Mouse (Mus musculus) layer of hippocampus, adult 2 months (tissue): ENCODE results near the gene Pim1. TPM values are rescaled to one million over a fixed set of nuclear protein-coding genes. Genes with fewer than 3 reads are reported as not detected.

Source experiments
- DNase-seq, 2 experiments: peaks; one replicate each; pipeline ENCODE4 v3.0.0; 2022; ENCODE audit warnings: low spot score in 2 of 2
- H3K27ac ChIP-seq: fragments of 200-600 bp; 2 replicates; pipeline ENCODE4 v1.8.1; 2022
- H3K4me3 ChIP-seq: fragments of 200-600 bp; 2 replicates; pipeline ENCODE4 v1.8.1; 2022; ENCODE audit warnings: mild to moderate bottlenecking
- CTCF ChIP-seq: fragments of 200-600 bp; conservative IDR thresholded peaks from 2 replicates; pipeline ENCODE4 v1.8.1; 2022; ENCODE audit warnings: antibody characterized with exemption, mild to moderate bottlenecking, moderate library complexity
- total RNA-seq, 2 experiments: library from RNA; stranded (reverse); gene quantifications; 2 replicates each; pipeline ENCODE4 v1.2.3; 2021

The Pim1 gene
- total RNA-seq, 2 experiments from 2014 or later = 4.2 to 5.6 TPM

DNA sequence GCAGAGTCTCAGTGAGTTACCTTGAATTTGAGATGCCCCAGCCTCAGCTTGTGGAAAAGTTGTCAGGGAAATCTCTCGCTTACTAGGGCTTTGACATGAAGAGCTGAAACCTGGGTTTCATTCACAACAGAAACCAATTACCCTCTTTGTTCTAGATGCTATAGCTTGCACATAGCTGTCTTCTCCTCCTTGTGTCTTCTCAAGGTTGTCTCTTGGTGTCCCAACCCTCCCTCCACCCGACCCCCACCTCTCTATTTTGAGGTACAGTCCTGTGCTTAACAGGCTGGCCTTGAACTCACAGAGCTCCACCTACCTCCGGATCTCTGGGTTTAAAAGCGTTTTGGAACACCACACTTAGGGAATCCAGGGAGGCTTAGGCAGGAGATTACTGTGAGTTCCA is 14.1 kb upstream of the Pim1 start:
- no peak for TF ChIP-seq CTCF

GRCm38 (mm10) chr17:29477357-29477756 is 13.2 kb upstream of the Pim1 start:
- Histone ChIP-seq H3K27ac (no peak overlapping the region), H3K4me3 (no peak overlapping the region)
- no peak for DNase-seq
- TF ChIP-seq CTCF = no peak

More for the DNA sequence above, 14.1 kb upstream of the Pim1 start:
- DNase-seq = no peak
- Histone ChIP-seq H3K27ac (no peak overlapping the region), H3K4me3 (no peak overlapping the region)

- TF ChIP-seq CTCF = no peak
- no peak overlapping the region for H3K27ac ChIP-seq
- no peak for DNase-seq
- H3K4me3 ChIP-seq = no peak overlapping the region
Observed at GRCm38 (mm10) chr17:29478271-29478670, 12.3 kb upstream of the Pim1 start.

GRCm38 (mm10) chr17:29480256-29480655 is 10.3 kb upstream of the Pim1 start:
- H3K4me3 ChIP-seq = no peak overlapping the region
- DNase-seq = no peak
- no peak overlapping the region for H3K27ac ChIP-seq
- no peak for TF ChIP-seq CTCF

- TF ChIP-seq CTCF = no peak
- H3K4me3 ChIP-seq = no peak overlapping the region
- no peak for DNase-seq
- no peak overlapping the region for H3K27ac ChIP-seq
Observed at GRCm38 (mm10) chr17:29482632-29483031, 7.9 kb upstream of the Pim1 start.

- no peak for DNase-seq
- Histone ChIP-seq H3K4me3 (no peak overlapping the region), H3K27ac (no peak overlapping the region)
- no peak for TF ChIP-seq CTCF
Observed at GRCm38 (mm10) chr17:29483282-29483681, 7.3 kb upstream of the Pim1 start.

- DNase-seq = no peak
- Histone ChIP-seq H3K27ac (no peak overlapping the region), H3K4me3 (no peak overlapping the region)
- TF ChIP-seq CTCF = no peak
Observed at GRCm38 (mm10) chr17:29484431-29484830, 6.1 kb upstream of the Pim1 start.

- DNase-seq = no peak
- TF ChIP-seq CTCF = no peak
- Histone ChIP-seq H3K27ac (no peak overlapping the region), H3K4me3 (no peak overlapping the region)
Observed at GRCm38 (mm10) chr17:29485336-29486233, 5.0 kb upstream of the Pim1 start.

DNA sequence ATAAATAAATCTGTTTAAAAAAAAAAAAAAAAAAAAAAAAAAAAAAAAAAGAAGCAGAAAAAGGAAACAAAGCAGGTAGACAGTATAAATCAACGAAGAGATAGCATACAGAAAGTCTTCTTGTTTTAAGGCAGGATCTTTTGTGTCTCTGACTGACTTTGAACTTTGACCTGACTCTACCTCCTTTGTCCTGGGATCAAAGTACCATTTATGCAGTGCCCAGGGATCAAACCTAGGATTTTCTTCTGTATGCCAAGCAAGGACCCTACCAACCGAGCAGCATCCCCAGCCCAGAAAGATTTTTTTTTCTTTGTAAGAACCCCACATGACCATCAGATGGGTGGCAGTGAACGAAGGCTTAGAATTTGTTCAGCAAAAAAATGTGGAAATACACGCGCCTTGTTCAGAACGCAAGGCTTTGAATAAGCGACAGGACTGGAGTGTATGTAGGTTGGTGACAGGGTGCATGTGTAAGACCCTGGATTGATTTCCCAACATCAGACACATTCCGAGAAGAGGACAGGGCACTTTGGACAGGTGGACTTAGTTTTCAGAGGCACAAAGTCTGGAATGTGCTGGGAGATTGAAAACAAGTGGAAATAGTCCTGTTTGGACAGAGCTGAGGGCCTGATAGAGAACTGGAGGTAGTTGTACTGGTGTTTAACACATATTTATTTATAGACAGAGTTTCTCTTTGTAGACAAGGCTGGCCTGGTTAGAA is 2.1 kb upstream of the Pim1 start:
- Histone ChIP-seq H3K27ac (no peak overlapping the region), H3K4me3 (no peak overlapping the region)
- TF ChIP-seq CTCF = no peak
- no peak for DNase-seq

GRCm38 (mm10) chr17:29488978-29489970 is 1.3 kb upstream of the Pim1 start:
- no peak for DNase-seq
- Histone ChIP-seq H3K27ac (peak overlapping the region; percentile 84), H3K4me3 (peak overlapping the region; percentile 69)
- TF ChIP-seq CTCF = no peak

DNA sequence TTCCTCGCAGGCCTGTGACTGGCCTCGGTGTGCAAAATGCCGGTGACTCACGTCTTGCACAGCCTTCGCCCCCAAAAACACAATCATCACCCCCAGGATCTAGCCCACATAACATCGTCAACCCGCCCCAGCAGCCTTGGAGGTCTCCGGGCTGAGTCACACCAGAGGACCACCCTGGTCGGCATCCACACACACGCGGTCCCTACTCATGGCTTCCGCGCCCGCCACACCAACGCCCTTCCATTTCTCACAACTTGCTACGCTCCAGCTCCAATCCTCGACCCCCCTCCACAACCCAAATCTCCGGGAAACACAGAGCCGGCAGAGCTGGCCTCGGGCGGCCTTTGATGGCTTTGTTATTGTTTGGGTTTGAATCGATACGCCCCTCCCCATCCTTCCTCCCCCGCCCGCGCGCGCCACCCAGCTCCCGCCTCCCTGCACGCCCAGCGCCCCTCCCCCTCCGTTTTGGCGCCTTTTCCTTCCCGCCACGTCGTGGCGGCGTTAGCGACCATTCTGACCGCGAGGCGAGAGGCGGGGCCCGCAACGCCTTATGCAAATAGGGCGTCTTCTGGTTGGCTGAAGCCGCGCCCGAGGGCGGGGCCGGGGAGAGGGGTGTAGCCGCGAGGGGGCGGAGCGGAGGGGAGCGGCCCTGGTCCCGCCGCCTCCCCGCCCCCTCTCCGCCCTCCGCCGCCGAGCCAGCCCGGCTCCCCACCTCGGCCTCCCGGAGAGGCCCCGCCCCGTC is 411 bp upstream of the Pim1 start:
- Histone ChIP-seq H3K27ac (peak overlapping the region; percentile 84), H3K4me3 (peak overlapping the region; percentile 69)
- DNase-seq = peak; percentile 95
- TF ChIP-seq CTCF = peak; percentile 36

- Histone ChIP-seq H3K27ac (peak overlapping the region; percentile 84), H3K4me3 (peak overlapping the region; percentile 78)
- no peak for TF ChIP-seq CTCF
- DNase-seq = peak in 1 of 2 experiments; percentile 12
Observed at GRCm38 (mm10) chr17:29491591-29492268, 1.2 kb downstream of the Pim1 start.
